Mouse (Mus musculus): ENCODE results near the gene Pln.

GRCm38 (mm10) chr10:53385438-53385837, 48.0 kb downstream of the Pln start:
- TF ChIP-seq CTCF (IDR thresholded peaks at IDR 0.05; ENCODE audit: borderline replicate concordance, insufficient read depth, low read depth, low read length) (no peak), POLR2A (IDR thresholded peaks at IDR 0.05; ENCODE audit: borderline replicate concordance, insufficient read depth, low read length) (no peak)

Measured in cerebellum, adult 2 months (tissue).